Mouse (Mus musculus): Measurements from ENCODE around the gene Samhd1. TPM values are rescaled to one million over a fixed set of nuclear protein-coding genes. Genes with fewer than 3 reads are reported as not detected.
A peak's percentile ranks its signal among the peaks of the same experiment; 100 is the strongest.

Samhd1 gene
- polyA plus RNA-seq, 1 experiment from 2014 or later, result 17.3 TPM

DNA sequence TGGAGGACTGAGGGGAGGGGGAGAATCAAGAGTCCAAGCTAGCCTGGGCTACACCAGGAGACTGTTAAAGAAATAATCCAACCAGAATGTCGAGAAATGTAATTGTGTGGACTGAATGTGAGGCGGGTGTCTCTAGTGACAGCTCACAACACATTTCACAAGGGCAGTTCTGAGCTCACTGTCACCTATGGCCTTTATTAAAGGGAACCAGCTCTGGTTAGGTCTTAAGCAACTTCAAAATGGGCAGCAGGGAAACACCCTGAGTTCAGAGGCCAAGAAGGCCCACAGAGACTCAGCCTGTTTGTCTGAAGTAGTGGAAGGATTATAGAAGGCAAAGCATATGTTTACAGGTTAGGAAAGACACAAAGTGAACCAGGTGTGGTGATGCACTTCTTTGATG, 18.2 kb upstream of the Samhd1 start:
- WGBS (ENCODE audit: insufficient replicate concordance), result 83% methylated on average over 2 of the region's 2 CpGs
- peak; percentile 51; the same call in 1 of the 2 replicates for ATAC-seq
- H3K9me3 ChIP-seq (ENCODE audit: low read length), result no peaks in the 10 kb centered on the region

GRCm38 (mm10) chr2:157148417-157148816, 13.4 kb upstream of the Samhd1 start:
- Histone ChIP-seq H3K27me3 (ENCODE audit: insufficient read depth, low read length) (no peaks in the 10 kb centered on the region), H3K27ac (ENCODE audit: low read depth) (no peak overlapping the region), H3K4me2 (ENCODE audit: low read depth, low read length) (no peak overlapping the region), H3K36me3 (replicated peaks; ENCODE audit: insufficient read depth, low read length) (peaks cover 66% of the 10 kb centered on the region), H3K9me3 (ENCODE audit: low read length) (no peaks in the 10 kb centered on the region), H3K4me1 (ENCODE audit: insufficient read depth) (no peaks in the 10 kb centered on the region), H3K4me3 (ENCODE audit: low read depth, low read length) (no peak overlapping the region), H3K9ac (replicated peaks) (no peak overlapping the region)
- no peak for TF ChIP-seq EP300 (IDR thresholded peaks at IDR 0.05; ENCODE audit: low read depth)
- WGBS (ENCODE audit: insufficient replicate concordance), result 92% methylated on average over 5 of the region's 5 CpGs
- no peak for ATAC-seq
- DNase-seq, result no peak

More for the DNA sequence above, 18.2 kb upstream of the Samhd1 start:
- Histone ChIP-seq H3K4me3 (ENCODE audit: low read depth, low read length) (no peak overlapping the region), H3K27ac (ENCODE audit: low read depth) (no peak overlapping the region), H3K27me3 (ENCODE audit: insufficient read depth, low read length) (no peaks in the 10 kb centered on the region), H3K9ac (replicated peaks) (no peak overlapping the region), H3K4me1 (ENCODE audit: insufficient read depth) (no peaks in the 10 kb centered on the region), H3K4me2 (ENCODE audit: low read depth, low read length) (no peak overlapping the region), H3K36me3 (replicated peaks; ENCODE audit: insufficient read depth, low read length) (peaks cover 56% of the 10 kb centered on the region)
- DNase-seq, result no peak
- no peak for TF ChIP-seq CTCF (IDR thresholded peaks at IDR 0.05; ENCODE audit: low read depth)
- no peak for TF ChIP-seq EP300 (IDR thresholded peaks at IDR 0.05; ENCODE audit: low read depth)

GRCm38 (mm10) chr2:157147397-157148020, 12.4 kb upstream of the Samhd1 start:
- H3K9me3 ChIP-seq (ENCODE audit: low read length), result no peaks in the 10 kb centered on the region
- no peaks in the 10 kb centered on the region for H3K4me1 ChIP-seq (ENCODE audit: insufficient read depth)
- no peak overlapping the region for H3K9ac ChIP-seq (replicated peaks)
- ATAC-seq (no peak; the same call in 1 of the 2 replicates), DNase-seq (no peak)
- no peak overlapping the region for H3K4me2 ChIP-seq (ENCODE audit: low read depth, low read length)
- 75% methylated on average over 9 of the region's 9 CpGs for WGBS (ENCODE audit: insufficient replicate concordance)
- TF ChIP-seq EP300 (IDR thresholded peaks at IDR 0.05; ENCODE audit: low read depth), result no peak
- TF ChIP-seq CTCF (IDR thresholded peaks at IDR 0.05; ENCODE audit: low read depth), result no peak
- H3K27me3 ChIP-seq (ENCODE audit: insufficient read depth, low read length), result no peaks in the 10 kb centered on the region
- no peak overlapping the region for H3K4me3 ChIP-seq (ENCODE audit: low read depth, low read length)
- H3K27ac ChIP-seq (ENCODE audit: low read depth), result no peak overlapping the region
- peaks cover 59% of the 10 kb centered on the region for H3K36me3 ChIP-seq (replicated peaks; ENCODE audit: insufficient read depth, low read length)

DNA sequence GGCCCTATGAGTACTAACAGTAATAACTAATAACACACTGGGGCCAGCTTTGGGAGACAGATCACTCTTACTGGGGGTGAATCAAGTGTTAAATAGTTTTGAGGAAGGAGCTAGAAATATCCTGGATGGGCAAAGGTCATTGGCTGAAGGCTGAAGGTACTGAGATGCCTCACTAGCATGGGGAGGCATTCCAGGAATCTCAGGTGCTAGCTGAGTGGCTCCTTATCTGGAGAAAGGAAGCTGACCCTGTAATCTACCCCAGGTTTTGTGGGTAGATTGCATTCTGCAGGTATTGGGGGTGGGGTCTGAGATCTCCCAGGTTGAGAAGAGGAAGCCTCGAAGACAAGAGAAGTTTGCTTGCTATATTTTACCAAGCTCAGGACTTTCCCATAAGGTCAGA, 10.1 kb upstream of the Samhd1 start:
- Histone ChIP-seq H3K27me3 (ENCODE audit: insufficient read depth, low read length) (no peaks in the 10 kb centered on the region), H3K4me3 (ENCODE audit: low read depth, low read length) (no peak overlapping the region), H3K9ac (replicated peaks) (no peak overlapping the region), H3K36me3 (replicated peaks; ENCODE audit: insufficient read depth, low read length) (peaks cover 39% of the 10 kb centered on the region), H3K4me2 (ENCODE audit: low read depth, low read length) (no peak overlapping the region), H3K4me1 (ENCODE audit: insufficient read depth) (no peaks in the 10 kb centered on the region), H3K9me3 (ENCODE audit: low read length) (no peaks in the 10 kb centered on the region), H3K27ac (ENCODE audit: low read depth) (no peak overlapping the region)
- DNase-seq (no peak), ATAC-seq (no peak)
- WGBS (ENCODE audit: insufficient replicate concordance), result 35% methylated on average over 1 of the region's 1 CpGs
- TF ChIP-seq CTCF (IDR thresholded peaks at IDR 0.05; ENCODE audit: low read depth) (no peak), EP300 (IDR thresholded peaks at IDR 0.05; ENCODE audit: low read depth) (no peak)

- no peak overlapping the region for H3K9ac ChIP-seq (replicated peaks)
- no peaks in the 10 kb centered on the region for H3K9me3 ChIP-seq (ENCODE audit: low read length)
- no peak overlapping the region for H3K4me3 ChIP-seq (ENCODE audit: low read depth, low read length)
- peaks cover 6% of the 10 kb centered on the region; the same call in 1 of the 2 replicates for H3K4me1 ChIP-seq (ENCODE audit: insufficient read depth)
- H3K27me3 ChIP-seq (ENCODE audit: insufficient read depth, low read length), result no peaks in the 10 kb centered on the region
- WGBS (ENCODE audit: insufficient replicate concordance), result 83% methylated on average over 5 of the region's 5 CpGs
- H3K27ac ChIP-seq (ENCODE audit: low read depth), result no peak overlapping the region
- H3K36me3 ChIP-seq (replicated peaks; ENCODE audit: insufficient read depth, low read length), result peaks cover 28% of the 10 kb centered on the region
- H3K4me2 ChIP-seq (ENCODE audit: low read depth, low read length), result no peak overlapping the region
- no peak for TF ChIP-seq EP300 (IDR thresholded peaks at IDR 0.05; ENCODE audit: low read depth)
- TF ChIP-seq CTCF (IDR thresholded peaks at IDR 0.05; ENCODE audit: low read depth), result no peak
- no peak for DNase-seq
- ATAC-seq, result no peak
These were observed 9.1 kb upstream of the Samhd1 start for GRCm38 (mm10) chr2:157144132-157144531.

- peaks cover 15% of the 10 kb centered on the region for H3K36me3 ChIP-seq (replicated peaks; ENCODE audit: insufficient read depth, low read length)
- H3K27ac ChIP-seq (ENCODE audit: low read depth), result no peak overlapping the region
- TF ChIP-seq CTCF (IDR thresholded peaks at IDR 0.05; ENCODE audit: low read depth), result no peak
- no peak for TF ChIP-seq EP300 (IDR thresholded peaks at IDR 0.05; ENCODE audit: low read depth)
- H3K9ac ChIP-seq (replicated peaks), result no peak overlapping the region
- DNase-seq (no peak), ATAC-seq (no peak)
- no peaks in the 10 kb centered on the region for H3K27me3 ChIP-seq (ENCODE audit: insufficient read depth, low read length)
- H3K4me1 ChIP-seq (ENCODE audit: insufficient read depth), result peaks cover 12% of the 10 kb centered on the region; the same call in 1 of the 2 replicates
- H3K9me3 ChIP-seq (ENCODE audit: low read length), result no peaks in the 10 kb centered on the region
- H3K4me3 ChIP-seq (ENCODE audit: low read depth, low read length), result no peak overlapping the region
- 58% methylated on average over 4 of the region's 4 CpGs for WGBS (ENCODE audit: insufficient replicate concordance)
- no peak overlapping the region for H3K4me2 ChIP-seq (ENCODE audit: low read depth, low read length)
These were observed 6.9 kb upstream of the Samhd1 start for GRCm38 (mm10) chr2:157141962-157142361.

Measured in liver, postnatal 0 days (tissue).